Mouse (Mus musculus) adrenal gland, postnatal 10 days (tissue): ENCODE data around the gene Ddx56. TPM values are rescaled to one million over a fixed set of nuclear protein-coding genes. Genes with fewer than 3 reads are reported as not detected.
A peak's percentile ranks its signal among the peaks of the same experiment; 100 is the strongest.

Source experiments
- DNase-seq: peaks from one replicate; pipeline ENCODE4 v3.0.0; 2021; ENCODE audit warnings: mixed read lengths
- long read RNA-seq, 2 experiments: library from polyadenylated mRNA; stranded (forward); transcript quantifications; one replicate each; pipeline ENCODE4 v2.0.0; 2021
- total RNA-seq, 2 experiments: library from RNA; stranded (reverse); gene quantifications; 2 replicates each; pipeline ENCODE4 v1.2.3; 2021

Ddx56 gene
- total RNA-seq, result 10 to 100 TPM; 49.8 to 52.7 TPM
- long read RNA-seq, experiment 1, transcript Ddx56-201 (14 exons, 1,956 nt), result major isoform, 103 of 130 reads
- long read RNA-seq, experiment 1, partial matches to known transcripts, result 17 of 130 reads
- long read RNA-seq, experiment 1, other reads (novel, unspliced or antisense), result 8 of 130 reads
- long read RNA-seq, experiment 2, transcript Ddx56-201 (14 exons, 1,956 nt), result major isoform, 38 of 46 reads
- long read RNA-seq, experiment 2, partial matches to known transcripts, result 0 of 46 reads
- long read RNA-seq, experiment 2, other reads (novel, unspliced or antisense), result 8 of 46 reads

DNA sequence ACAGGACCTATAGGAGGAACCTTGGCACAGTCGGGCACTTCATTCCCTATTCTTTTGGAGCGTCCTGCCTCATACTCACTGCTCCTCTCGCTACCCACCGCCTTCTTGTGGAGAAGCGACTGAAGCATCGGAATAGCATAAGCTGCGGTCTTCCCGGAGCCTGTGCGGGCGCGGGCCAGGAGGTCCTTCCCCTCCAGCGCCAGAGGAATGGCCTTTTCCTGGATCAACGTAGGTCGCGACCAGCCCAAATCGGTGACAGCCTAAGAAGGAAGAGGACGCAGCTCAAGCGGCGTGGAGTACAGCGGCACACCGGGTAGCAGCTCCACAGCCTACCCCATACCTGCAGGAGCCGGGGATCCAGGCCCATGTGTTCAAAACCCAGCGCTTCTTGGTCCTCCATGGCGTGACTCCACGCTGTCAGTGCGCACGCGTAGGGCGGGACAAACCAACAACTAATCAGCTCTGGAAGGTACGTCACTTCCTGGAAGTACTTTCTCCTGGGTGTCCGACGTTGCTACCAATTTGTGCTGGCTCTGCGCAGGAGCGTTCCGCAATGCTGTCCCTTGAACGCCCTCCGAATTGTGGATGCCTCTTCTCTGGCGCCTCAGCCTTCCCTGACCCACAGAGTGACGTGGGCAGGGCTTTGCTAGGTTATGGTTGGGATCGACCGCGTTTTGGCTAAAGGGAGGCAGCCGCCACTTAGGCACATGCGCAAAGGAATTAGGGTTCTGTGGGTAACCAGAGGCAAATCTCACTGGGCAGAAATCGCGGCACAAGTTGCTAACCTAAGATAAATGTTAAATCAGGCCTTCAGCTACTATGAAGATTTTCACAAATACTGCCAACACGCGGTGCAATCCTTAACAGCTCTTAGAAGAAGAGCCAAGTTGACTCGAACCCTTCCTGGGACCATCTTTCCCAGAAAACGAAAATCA is at the start of gene Ddx56:
Ddx56 (minus strand) TSS at position 453 of the 935 bp plus-strand sequence.
- DNase-seq, result peak; percentile 91

DNA sequence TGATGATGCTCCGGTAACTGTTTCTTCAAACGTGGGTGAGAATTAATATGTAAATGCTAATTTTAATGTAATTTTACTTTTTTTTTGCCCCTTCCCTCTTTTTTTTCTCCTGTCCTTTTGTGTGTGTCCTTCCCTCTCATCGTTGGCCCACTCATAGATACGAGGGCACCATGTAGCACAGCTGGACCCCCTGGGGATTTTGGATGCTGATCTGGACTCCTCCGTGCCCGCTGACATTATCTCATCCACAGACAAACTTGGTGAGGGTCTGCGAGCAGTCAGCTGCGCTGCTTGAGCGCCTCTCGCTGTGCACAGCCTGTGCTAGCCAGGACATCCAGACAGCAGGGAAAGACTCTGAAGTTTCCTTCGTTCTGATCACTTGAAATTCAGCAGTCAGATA is 49.2 kb upstream of the Ddx56 start:
- DNase-seq, result no peak

DNA sequence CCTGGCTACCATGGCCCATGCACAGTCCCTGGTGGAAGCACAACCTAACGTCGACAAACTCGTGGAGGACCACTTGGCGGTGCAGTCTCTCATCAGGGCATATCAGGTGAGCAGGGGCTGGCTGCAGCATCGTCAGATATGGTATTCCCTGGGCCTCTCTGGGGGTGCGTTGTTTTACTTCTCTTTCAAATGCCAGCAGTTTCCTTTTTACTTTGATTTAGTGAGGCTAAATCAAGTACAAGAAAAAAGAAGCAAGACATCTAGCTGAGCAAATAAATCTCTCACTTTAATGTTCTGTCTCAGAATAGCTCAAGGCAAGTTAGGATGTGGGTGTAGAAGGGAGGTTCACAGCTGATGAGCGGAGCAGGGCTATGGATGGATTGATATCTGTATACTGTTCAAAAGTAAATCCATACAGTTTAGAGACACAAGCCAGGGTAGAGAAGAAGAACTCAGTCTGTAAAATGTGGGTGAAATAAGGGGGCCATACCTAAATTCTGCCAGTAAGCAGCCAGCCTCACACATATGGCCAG is 46.4 kb upstream of the Ddx56 start:
- no peak for DNase-seq

DNA sequence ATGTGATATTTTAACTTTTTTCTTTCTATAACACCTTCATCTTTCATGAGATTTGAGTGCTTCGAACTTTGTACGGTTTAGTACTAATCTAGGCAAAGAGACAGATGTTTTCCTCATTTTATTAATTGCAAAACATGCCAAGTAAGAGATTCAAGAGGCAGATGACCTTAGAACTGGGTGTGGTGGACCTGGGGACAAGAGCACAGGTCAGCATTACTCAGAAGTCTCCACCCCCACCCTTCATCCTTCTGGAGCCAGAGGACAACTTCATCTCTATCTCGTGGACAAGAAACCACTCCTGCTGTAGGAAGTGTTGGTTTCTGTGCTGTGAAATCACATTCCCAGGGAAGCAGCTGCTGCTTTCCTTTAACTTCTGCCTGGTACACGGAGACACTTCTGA is 40.6 kb upstream of the Ddx56 start:
- no peak for DNase-seq

DNA sequence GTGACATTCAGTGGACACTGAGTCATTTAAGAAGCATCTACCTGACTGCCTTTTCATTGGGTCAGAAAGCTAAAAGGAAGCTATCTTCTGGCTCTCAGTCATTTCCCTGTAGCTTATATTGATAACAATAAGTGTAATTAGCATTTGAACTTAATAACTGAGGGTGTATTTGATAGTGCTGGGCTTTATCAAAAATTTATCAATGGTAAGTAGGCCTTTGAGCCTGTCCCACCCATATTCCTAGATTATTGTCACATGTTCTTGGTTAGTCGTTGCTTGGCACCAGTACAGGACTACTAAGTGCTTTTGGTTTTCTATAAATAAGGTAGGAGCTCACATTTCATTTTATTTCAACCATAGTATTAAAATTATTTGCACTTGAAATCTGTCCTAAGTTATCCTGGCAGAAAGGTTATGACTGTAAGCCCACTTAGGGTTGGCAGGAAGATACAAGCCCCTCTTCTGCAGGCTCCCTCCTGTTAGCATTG is 38.4 kb upstream of the Ddx56 start:
- DNase-seq, result no peak

DNA sequence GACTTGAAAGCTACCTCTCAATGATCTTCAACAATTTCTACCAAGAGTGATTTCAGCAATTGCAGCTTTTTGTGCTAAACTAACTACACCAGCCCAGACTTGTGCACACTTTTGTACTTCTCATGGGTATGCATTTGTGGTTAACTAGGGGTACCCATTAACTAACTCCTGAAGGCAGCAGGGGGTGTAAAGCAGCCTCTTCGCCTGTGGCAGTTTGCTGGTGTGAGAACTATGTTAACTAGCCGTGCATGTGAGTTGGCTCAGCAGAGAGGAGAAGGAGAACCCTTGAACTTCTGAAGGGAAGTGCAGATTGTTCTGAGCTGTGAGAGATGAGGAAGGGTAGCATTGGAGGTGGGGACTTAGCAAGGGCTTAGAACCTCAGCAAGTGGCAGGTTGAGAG is 35.2 kb upstream of the Ddx56 start:
- no peak for DNase-seq

DNA sequence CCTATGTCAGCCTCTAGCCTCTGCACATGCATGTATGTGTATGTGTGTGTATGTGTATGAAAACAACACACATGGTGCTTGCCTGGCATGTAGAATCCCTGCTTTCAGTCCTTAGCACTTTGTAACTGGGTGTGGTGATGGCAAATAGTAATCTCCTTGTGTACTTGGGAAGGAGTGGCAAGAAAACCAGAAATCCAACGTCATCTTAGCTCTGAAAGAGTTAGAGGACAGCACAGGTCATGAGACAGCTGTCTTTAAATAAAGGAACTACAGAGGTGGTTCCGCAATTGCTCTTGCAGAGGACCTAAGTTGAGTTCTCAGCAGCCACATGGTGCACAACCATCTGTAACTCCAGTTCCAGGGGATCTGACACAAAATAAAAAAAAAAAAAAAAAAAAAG is 31.9 kb upstream of the Ddx56 start:
- DNase-seq, result no peak

DNA sequence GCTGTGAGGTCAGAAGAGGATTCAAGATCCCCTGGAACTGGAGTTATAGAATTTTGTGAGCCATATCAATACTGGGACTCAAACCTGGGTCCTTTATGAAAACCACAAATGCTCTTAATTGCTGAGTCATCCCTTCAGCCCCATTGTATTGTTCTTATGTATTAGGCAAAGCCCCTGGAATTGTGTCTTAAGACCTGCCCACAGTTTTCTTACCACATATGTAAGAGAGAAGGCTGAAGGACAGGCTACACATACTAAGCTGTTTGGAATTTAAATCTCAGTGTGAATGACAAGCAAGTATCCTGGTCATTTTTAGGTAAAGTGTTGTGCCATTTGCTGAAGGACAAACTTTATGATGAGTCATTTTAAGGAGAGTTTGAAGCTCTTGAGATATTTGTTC is 28.5 kb upstream of the Ddx56 start:
- no peak for DNase-seq

DNA sequence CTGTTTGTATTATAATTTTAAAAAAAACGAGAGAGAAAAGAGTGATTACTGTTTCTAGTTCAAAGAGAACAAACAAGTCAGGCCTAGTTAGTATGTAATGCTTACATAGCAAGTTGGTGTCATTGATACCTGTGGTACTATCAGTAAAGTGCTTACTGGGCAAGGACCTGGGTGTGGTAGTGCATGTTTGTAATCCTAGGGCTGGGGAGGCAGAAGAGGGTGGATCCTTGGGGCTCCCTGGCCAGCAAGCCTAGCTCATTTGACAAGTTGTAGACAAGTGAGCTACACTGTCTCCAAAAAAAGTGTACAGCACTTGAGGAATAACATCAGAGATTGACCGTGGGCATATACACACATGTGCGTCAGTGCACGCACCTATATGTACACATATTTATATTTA is 27.1 kb upstream of the Ddx56 start:
- DNase-seq, result no peak

DNA sequence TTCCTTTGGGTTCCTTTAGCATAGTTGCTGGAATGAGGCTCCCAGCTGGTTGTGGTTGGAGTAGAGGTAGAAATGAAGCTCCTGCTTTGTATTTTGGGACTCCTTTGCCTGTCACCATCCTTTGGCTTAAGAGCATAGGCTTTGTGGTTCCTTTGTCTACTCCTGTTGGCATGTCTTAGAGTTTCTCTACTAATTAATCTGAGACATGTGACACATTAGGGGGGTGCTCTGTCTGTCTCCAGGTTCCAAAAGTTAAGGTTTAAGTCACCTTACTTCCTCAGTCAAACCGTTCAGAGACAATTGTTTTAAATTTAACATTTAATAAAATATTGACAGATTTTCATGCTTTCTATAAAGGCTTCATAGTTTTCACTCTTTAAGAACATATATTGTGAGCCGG is 26.0 kb upstream of the Ddx56 start:
- DNase-seq, result no peak

DNA sequence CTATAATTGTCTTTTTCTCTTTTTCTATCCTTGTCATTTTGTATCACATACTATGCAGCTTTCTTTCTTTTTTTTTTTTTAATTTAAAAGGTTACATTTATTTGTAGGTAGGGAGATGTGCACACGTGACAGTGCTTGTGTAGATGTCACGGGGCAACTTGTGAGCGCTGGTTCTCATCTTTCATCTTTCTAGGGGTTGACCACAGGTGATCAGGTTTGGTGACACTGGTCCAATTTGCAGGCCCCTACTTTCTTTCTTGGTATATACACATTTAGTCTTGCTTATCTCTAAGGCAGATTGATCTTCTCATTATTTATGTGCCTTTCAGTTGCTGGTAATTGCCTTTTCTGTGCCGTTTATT is 25.4 kb upstream of the Ddx56 start:
- no peak for DNase-seq

DNA sequence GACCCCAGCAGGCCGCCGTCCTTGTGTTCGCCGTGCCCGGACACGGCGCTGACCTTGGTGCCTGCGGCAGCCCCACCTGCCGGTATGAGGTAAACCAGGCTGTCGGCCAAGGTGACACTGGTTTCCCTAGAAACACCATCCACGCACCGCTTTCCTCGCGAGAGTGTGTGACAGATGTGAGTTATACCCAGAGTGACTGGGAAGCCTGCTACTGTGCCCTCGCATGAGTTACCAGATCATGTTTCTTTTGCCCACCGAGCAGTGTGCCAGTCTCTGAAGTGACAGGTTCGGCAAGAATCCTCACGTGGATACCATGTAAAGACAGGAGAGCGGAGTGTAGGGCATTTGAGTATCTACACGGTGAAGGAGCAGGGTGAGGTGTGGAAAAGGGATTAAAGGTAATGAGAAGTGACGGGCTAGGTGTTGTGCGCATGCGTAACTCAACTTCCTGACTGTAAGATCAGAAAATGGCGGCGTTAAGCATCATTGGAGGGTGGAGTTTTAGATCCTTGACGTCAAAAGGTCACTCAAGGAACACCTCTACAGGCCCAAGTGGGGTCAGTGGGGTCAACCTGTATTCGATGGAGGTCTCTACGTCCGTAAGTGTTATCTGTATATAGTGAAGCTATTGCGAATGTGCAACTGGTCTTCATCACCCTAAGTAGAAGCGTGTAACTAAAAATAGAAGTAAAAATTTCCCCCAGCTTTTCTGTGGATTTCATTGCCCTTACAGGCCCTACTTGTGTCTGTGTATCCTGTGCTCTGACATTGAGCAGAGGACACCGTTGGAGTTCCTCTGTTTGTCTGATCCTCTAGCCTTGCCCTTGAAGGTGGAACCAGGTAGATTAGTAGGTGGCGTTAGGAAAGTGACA is 24.8 kb upstream of the Ddx56 start:
- DNase-seq, result peak; percentile 69

DNA sequence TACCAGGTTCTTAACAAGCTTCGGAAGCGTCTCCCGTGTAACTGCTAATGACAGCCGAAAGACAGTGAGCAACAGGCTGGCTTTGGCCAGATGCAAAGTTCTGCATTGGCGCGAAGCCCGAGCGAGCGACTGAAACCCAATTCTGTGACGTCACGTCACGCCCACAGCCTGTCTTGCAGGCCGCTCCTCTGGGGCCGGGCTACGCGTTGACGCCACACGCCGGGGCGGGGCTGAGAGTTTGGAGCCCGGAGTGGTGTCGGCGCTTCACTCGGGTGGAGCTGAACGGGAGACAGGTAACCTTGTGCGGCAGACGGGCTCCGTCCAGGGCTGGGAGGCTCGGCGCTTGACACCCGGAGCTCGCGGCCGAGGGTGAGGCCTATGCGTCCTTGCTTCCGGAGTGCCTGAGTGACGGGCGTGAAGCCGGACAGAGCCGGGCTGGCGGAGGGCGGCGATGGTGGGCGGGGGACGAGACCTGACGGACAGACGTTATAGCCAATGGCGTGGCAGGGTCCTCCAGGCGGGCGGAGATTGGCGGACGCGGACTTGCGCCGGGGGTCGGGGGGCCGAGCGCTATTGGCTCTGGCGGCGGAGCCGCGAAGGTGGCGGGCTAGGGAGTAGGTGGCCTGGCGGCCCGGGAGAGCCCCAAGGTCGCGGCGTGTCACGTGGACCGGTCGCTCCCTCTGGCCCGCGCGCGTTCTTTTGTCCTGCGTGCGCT is 24.0 kb upstream of the Ddx56 start, which contains the start of gene Ogdh:
Ogdh (plus strand) TSS at position 233 of the 715 bp plus-strand sequence.
- DNase-seq, result peak; percentile 99

DNA sequence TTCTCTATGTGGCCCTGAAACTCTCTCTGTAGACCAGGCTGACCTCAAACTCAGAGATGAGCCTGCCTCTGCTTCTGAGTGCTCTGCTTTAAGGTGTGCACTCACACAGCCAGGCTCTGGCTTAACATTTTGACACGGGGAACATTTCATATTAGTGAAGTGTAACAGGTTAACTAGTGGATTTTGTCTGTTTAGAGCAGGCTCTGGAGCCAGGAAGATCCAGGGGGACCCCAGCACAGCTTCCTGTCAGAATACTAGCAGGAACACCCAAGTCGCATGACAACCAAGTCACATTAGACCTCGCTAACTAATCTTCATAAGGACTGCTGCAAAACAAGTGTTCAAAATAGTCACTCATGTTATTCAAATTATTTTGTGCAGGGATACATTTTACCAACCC is 23.3 kb upstream of the Ddx56 start:
- DNase-seq, result no peak

DNA sequence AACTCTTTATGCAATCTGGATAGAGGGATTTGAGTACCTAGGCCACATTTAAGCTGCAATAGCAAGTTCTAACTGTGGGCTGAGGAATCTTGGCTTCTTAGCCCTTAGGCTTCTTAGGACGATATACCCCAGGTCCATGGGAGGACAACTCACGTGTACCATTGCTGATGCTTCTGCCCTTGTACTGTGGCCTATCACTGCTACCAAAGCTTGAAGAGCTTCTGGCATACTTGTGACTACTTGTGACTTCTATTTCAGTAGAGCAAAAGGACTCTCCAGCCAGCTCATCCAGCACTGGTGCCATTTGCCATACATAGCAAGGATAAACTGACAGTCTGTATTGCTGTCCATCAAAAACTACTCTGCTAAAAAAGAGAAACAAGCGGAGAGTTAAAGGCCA is 22.6 kb upstream of the Ddx56 start:
- DNase-seq, result no peak

DNA sequence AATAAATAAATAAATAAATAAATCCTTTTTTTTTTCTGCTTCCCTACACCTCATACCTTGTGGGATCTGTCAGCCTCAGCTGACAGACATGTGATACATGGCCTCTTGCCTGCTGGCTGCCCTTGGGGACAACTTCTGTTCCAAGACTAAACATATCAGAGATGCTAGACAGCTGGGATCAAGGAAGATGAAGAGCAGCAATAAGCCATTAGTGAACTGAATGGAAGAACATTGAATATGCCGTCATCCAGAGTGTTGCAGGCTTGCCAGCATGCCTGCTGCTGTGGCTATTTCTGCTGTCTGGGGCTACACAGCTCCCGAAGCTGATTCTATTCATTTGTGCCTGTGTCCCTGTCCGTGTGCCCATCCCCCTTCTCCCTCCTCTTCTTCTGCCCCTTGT is 15.4 kb upstream of the Ddx56 start:
- DNase-seq, result no peak

DNA sequence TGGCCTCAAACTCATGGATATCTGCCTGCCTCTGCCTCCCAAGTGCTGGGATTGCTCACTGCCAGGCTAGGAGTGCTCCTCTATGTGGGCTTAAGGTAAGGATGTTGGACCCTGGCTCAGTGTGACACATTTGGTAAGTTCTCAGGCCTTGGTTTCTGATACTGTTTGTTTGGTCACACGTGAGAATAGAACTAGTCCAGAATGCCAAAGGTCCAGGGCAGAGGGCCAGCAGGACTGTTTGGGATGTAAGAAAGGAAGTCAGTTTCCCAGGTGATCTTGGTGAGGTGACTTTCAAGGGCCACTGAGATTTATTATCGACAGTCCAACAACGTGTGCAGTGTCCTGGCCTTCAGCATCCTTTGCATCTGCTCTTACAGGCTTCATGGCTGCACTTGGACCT is 8.9 kb upstream of the Ddx56 start:
- DNase-seq, result no peak

DNA sequence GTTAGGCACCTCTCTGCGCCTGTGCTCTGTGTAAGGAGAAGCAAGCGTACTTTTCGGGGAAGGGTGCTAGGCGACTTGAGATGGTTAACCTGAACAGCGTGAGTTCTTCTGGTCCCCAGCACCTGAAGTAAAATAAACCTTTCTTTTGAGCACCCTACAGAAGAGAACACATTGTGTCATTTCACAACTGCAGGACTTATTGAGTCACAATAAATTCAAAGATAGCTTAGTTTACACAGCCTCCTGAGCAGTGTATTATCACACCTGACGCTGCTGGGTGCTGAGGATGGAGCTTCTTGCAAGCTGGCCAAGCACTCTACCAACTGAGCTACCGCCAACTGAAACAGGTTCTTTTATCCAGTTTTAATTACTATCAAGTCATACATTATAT is 7.5 kb upstream of the Ddx56 start:
- no peak for DNase-seq

DNA sequence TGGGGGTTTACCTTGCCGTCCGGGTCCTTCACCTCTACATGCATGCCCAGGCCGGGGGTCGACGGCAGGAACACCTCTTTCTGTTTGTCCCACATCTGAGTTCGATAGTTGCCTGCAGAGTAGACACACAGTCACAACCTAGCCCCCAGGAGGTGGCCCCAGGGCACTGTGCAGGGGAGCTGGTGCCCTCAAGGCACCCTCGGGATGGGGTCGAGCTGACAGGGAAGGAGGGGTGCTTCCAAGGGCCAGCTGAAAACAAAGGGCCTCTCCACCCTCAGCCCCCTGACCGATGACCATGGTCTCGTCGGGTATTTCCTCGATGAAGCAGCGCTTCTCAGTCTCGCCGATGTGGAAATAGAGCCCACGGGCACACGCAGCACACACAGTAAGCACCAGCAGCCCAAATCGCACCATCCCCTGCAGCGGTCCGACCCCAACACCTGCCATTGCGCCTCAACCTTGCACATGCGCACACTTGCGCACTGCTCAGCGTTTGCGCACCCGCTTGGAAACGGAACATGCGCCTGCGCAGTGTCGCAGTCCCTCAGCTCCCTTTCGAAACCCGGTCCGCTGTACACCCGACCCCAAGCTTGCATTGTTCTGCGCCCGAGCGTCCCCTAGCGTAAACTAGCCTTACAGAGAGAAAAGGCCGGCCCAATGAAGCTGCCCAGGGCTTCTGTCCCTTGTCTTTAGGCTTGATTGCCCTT is 7.0 kb upstream of the Ddx56 start, which contains the start of gene Tmed4:
Tmed4 (minus strand) TSS at position 484 of the 707 bp plus-strand sequence.
- peak; percentile 99 for DNase-seq

DNA sequence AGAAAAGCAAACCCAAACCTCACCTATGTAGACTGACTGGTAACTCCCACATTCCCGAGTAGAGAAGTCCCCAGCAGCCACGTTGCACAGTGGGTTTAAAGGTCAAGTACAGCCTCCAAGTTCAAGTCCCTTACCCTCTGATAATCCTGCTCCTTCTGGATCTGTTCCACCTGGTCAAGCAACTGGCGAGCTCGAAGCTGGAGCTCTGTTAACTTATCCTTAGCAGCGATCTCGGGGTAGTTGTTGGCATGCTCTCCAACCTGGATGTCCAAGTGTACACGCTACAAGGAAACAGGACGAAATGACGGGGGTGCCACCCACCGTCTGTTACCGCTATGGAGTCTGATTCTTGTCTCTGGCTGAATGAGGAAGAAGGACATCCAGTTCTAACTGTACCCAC is 6.0 kb upstream of the Ddx56 start:
- no peak for DNase-seq

DNA sequence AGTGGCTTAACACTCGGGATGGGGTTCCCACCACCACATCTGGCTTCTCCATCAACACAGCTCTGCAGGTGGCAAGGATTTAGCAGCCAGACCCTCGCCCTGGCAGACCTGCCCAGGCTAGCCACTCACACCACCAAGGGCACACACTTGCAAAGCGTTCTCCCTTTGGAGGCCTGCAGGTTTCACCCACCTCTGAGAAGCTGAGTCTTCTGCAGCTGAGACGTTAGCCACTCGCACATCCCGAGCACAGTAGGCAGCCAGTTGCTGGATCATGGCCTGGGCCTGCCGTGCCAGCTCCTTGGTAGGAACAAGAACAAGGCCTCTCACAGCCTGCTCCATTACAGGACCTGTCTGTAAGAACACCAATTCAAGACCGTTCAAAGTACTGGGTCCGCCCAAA is 951 bp downstream of the Ddx56 start:
- no peak for DNase-seq
